Mouse (Mus musculus): ENCODE data around the gene Oard1.

The Oard1 gene

DNA sequence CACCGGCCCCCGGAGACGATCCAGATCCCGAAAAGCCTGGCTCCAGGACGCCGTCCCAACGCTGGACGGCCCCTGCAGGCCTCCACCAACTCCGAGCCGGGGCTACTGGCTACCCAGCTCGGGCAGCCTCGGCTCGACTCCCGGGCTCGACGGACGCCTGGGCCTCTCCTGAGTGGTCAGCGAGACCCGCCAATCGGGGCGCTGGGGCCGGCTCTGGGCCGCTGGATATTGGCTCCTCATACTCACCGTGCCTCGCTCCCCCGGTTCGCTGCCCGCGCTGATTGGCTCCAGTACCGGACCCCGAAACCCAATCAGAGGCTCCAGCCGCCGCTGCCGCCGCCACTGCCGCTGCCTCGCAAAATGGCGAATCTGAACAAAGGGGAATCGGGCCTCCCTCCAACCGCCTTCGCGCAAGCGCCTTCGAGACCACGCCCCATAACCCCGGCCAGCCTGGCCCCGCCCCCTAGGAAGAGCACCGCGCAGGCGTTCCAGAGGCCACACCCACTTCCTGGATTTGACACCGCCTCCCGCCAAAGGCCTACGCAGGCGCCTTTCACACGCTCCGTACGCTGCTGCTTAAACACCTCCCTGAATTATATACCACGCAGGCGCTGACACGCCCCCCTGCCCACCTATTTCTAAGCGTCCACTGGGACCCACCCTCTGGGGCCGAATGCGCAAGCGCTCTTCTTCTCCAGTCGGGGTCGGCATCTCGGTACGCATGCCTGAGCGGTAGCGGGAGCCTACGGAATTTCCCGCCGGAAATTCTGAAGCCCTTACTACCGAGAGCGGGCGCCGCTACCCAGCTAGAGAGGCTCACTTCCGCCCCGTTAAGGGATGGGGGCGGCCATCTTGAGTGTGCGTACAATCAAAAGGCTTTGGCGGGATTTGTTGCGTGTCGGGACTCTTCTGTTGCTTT lies at the start of gene Oard1, which contains the start of gene Nfya:
Gene Oard1 (plus strand): TSS at position 635 of the 919 bp plus-strand sequence.
Gene Nfya (minus strand): TSS at position 527 of the 919 bp plus-strand sequence.
- DNase-seq (ENCODE audit: low spot score), result peak; percentile 98

DNA sequence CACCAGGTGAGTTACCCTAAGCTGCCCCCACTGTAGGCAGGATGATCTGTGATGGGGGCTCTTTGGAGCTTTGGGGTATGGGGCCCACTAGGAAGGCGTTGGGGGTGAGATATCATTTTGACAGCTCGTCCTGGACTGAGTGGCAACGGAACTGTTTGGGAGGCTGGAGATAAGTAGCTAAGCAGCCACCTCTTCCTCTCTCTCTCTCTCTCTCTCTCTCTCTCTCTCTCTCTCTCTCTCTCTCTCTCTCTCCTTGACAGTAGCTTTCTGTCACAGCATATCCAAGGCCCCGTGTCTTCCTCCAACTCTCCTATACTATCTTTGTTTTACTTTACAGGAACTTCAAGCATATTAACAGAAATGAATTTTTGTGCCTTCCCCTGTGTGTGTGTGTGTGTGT lies 49.4 kb upstream of the Oard1 start:
- DNase-seq (ENCODE audit: low spot score), result no peak

DNA sequence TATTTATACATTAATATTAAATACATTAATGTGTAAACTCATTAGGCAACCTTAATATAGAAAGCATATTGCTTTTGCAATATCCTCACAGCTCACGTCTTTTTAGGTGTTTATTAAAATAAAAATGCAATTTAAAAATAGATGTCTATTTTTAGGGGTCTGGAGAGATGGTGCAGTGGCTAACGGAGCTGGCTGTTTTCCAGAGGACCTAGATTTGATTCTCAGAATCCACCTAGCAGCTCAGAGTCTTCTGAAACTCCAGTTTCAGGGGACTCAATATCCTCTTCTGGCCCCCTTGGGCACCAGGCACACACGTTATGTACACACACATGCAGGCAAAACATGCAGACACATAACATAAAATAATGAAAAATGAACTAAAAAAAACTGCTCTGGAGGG lies 47.5 kb upstream of the Oard1 start:
- no peak for DNase-seq (ENCODE audit: low spot score)

DNA sequence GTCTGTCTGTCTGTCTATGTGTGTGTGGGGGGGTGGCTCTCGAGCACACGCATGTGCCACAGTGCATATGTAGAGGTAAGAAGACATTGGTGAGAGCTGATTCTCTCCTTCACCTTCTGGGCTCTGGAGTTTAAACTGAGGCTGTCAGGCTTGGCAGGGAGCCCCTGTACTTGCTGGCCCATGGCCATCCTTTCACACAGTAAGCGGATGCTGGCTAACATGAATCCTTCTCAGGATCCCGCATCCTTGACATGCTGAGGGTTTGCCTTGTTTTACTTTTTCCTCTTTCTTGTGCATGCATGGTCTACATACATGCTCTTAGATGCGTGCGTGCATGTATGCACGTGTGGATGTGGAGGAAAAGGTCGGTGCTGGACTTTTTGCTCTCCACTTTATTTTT lies 46.8 kb upstream of the Oard1 start:
- no peak for DNase-seq (ENCODE audit: low spot score)

DNA sequence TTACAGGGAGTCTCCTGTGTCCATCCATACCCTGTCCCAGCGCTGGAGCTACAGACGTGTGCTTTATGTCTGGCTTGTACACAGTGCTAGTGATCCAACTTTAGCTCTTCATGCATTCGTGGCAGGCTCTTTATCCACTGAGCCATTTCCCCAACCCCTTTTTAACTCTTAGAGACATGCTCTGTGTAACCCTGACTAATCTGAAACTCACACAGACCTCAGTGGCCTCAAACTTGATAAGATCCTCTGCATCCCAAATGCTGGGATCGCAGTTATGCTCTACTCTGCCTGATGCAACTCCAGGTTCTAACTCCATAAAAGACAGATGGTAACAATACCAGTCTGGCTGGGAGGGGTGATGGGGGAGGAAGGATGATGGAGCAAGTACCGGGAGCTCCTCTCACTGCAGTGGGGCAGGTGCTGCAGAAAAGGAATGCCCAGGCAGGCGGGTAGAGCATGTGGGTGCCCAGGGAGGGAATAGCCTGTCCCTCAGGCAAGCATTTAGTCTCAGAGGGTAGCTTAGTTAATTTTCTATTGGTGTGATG lies 46.3 kb upstream of the Oard1 start:
- no peak for DNase-seq (ENCODE audit: low spot score)

DNA sequence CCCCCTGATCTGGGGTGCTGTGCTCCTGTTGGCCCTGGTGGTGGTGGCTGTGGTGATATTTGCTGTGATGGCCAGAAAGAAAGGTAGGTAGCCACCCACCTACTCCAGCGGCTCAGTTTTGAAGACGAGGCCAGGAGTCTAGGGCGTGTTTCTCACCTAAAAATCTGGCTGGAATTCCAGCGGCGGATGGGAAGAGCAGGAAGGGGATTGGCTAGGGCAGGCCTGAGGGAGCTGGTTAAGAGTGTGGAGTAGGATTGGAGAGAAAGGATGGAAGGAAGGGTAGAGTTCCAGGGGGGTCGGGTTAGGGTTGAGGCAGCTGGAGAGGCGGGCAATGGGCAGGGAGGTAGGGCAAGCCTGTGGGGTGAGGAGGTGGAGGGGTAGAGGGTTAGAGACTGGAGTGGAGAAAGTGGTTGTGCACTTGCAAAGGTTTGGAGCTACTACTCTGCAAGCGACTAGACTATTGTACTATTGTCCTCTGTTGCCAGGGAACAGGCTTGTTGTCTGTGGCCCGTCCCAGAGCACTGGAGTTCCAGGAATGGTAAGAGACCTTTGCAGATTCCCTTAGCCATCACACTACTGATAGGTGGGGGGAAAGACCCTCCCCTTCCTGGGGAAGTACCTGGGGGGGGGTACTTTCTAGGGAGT lies 44.2 kb upstream of the Oard1 start:
- DNase-seq (ENCODE audit: low spot score), result no peak

DNA sequence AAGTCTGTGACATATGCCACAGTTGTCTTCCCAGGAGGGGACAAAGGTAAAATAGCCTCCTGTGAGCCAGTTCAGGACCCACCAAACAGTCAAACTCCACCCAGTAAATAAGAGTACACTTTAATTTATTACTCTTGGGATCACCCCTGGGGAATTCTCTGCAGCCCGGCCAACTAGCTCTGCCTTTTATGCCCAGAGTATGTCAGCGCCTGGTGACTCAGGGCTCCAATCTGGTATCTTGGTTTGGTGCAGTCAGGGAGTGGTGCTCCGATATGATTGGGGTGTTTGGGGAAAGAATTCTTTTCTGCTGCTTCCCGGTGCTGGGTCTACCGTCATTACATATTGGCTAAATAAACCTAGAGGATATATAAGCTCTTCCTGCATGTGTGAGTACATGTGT lies 43.0 kb upstream of the Oard1 start:
- no peak for DNase-seq (ENCODE audit: low spot score)

DNA sequence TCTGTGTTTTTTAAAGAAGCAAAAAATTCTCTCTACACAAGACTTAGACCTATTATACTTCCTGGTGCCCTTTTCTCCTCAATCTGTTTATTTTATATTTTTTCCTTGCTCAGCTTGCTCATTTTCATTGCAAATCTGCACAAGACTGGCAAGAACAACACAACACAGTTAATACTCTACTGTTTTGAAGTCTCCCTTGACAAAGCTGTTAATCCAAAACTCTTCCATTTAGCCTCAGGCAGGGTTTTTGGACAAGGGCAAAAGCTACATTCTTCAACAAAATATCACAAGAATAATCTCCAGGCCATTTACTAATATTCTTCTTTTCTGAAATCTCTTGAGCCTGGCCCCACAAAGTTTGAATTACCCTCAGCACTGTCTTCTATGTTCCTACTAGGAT lies 38.2 kb upstream of the Oard1 start:
- no peak for DNase-seq (ENCODE audit: low spot score)

DNA sequence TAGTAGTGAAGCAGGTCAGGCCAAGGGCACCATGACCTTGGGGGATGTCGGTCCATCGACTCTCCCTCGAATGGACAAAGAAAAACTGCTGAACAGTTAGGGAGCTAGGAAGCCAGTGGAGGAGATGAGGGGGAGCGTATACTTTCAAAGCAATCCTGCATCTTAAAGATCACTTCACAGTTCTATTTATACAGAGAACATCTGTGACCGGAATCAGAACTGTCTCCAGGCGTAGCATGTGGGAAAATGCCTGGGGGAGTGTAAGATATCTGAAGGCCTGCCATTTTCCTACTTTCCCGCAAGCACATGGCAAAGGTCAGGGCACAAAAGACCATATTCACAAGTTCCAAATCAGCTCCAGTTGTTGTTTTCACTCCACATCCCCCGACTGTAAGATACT lies 36.8 kb upstream of the Oard1 start:
- DNase-seq (ENCODE audit: low spot score), result no peak

DNA sequence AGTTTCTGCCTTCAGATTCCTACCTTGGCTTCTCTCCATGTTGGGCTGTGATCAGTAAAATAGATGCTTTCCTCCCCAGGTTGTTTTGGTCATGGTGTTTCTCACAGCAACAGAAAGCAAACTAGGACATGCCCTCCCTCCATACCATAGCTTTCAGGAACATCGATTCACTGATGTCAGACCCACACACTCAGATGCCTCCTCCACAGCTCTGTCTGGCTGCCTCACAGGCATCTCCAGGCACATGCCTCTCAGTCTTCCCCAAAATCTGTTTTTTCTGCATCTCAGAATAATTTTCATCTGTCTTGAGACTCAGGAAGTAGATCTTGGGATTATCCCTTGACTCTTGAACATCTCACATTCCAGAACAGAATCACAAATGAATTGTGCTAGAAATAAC lies 33.7 kb upstream of the Oard1 start:
- DNase-seq (ENCODE audit: low spot score), result no peak

DNA sequence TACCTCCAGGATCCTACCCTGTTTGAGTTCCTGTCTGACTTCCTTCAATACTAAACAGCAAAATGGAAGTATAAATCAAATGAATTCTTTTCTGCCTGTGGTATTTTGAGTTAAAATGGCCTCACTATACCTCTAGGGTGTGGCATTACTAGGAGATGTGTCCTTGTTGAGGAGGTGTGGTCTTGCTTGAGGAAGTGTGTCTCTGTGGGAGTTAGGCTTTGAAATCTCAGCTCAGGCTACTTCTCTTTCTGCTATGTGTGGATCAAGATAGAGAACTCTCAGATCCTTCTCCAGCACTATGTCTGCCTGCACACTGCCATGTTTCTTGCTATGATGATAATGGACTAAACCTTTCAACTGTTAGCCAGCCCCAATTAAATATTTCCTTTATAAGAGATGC lies 30.8 kb upstream of the Oard1 start:
- DNase-seq (ENCODE audit: low spot score), result no peak

DNA sequence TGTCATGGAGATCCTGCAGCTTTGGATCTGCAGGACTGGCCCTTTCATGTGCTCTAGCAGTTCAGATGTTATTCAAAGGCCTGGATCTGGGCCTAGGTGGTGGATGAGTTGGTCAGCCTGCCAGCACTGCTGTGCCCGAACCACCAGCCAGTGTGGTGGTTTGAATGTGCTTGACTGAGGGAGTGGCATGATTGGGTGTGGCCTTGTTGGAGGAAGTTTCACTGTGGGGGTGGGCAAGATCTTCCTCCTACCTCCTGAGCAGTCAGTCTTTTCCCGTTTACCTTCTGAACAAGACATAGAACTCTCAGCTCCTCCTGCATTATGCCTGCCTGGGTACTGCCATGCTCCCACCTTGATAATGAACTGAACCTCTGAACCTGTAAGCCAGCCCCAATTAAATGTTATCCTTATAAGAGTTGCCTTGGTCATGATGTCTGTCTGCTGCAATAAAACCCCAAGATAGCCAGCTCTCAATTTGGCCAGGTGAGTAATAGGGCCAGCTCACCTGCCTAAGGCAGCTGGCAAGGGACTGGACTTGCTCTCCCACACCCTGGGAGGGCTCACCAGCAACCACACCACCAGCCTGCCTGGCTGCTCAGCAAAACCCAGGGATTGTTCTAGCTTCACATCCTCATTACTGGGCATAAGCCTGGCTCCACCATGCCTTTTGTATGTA lies 23.9 kb upstream of the Oard1 start:
- no peak for DNase-seq (ENCODE audit: low spot score)

DNA sequence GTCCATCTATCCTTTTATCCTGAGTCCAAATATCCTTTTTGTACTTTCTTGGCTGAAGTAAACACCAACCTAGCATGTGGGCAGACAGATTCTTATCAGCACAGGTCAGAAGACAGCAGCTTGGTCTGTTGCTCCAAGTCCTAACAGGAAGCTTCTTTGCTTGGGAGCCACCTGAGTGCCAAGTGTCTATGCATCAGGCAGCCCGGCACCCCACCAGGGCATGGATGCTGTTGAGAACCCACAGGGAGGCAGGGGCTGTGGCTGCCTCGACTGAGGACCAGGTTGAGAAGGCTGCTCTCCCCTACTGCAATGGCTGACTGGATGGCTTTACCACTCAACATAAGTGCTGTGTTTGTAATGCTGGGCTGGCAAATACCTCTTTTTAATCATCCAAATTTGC lies 21.1 kb upstream of the Oard1 start:
- DNase-seq (ENCODE audit: low spot score), result no peak

DNA sequence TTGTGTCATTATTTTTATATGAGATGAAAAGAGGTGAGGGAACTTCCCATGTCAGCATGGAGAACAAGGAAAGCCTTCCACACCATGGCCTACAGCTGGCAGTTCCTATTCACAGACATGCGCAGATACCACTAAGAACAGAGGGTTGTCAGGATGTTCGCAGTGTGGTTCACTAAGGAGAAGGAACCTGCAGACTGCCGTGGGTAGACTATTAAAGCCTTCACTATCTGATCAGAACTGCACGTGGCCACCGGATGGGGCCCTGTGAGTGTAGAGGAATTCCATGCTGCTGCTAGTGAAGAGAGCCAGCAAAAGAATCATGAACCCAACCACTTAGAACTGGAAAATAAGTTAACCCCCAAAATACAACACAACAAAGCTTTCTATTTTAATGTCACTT lies 20.4 kb upstream of the Oard1 start:
- DNase-seq (ENCODE audit: low spot score), result no peak

DNA sequence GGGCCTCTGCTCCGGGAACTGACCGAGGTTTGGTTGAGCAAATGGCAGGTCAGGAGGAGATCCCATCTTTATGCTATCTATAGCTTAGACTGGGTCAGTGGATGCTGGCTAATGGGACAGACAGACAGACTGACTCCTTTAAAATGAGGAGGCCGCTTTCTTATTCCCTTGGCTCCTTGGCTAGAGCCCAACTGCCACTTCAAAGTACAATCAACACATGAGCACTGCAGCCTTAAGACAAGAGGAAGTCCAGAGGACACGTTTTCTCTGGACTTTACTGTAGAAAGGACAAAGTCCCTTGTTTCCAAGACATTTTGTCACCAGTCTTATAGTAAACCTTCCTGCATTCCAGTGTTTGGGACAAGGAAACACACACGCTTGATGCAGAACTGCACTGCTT lies 18.4 kb upstream of the Oard1 start:
- DNase-seq (ENCODE audit: low spot score), result no peak

DNA sequence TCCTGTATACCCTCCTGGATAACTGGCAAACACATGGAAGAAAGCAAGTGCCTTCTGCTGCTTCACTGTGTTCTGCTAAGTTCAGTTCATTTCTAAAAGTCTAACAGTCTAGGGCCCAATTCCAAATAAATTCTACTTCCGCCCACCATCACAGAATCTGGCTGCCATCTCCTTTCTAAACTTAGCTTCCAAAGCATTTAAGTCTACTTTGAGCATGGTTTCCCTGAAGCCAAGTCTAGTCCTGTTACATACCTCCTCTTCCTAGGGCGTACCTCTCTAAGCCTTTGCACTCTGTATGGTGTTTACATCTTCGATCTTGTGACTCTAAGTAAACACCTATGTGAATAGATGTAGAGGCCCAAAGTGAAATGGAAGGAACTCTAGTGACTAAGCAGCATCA lies 17.2 kb upstream of the Oard1 start:
- DNase-seq (ENCODE audit: low spot score), result peak; percentile 39

DNA sequence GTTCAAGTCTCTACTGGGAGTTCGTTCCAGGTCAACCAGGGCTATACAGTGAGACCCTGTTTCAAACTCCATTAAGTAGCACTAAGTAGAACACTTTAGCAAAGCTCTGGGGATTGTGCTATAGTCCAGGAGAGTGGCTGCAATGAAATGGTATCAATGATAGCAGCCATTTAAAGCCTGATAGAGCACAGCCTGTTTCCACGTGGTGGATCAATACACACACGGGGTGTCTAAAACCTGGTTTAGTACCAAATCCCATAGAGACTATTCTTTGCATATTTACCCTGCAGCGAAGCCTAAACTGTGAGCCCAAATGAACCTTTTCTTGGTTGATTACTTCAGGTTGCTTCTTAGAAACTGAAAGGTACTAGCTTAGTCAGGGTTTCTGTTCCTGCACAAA lies 8.1 kb upstream of the Oard1 start:
- DNase-seq (ENCODE audit: low spot score), result no peak

DNA sequence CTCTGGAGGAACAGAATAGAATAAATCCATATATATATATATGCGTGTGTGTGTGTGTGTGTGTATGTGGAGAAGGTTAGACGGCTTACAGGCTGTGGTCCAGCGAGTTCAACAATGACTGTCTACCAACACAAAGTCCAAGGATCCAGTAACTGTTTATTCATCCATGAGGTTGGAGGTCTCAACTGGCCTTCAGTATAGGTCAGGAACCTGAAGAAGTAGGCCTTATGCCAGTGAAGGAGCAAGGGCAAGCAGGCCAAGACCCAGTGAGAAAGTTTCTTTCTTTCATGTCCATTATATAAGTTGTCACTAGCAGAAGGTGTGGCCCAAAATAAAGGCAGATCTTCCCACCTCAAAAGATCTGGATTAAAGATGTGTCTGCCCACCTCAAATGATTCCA lies 7.1 kb upstream of the Oard1 start:
- no peak for DNase-seq (ENCODE audit: low spot score)

DNA sequence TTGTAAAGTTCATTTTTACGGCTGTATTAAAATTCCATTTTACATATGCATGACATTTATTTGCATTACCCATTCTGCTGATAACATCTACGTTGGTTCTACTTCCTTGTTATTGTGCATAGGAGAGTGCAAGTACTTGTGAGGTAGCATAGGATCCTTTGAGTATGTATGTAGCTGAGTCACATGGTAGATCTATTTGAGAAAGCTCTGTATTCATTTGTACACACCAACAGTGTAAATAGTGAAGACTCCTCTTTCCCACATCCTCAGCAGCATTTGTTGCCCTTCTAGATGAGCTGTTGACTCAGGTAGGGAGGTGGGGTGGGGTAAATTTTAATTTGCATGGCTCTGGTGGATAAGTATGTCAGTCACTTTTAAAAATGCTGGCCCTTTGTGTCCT lies 6.0 kb upstream of the Oard1 start:
- DNase-seq (ENCODE audit: low spot score), result no peak

DNA sequence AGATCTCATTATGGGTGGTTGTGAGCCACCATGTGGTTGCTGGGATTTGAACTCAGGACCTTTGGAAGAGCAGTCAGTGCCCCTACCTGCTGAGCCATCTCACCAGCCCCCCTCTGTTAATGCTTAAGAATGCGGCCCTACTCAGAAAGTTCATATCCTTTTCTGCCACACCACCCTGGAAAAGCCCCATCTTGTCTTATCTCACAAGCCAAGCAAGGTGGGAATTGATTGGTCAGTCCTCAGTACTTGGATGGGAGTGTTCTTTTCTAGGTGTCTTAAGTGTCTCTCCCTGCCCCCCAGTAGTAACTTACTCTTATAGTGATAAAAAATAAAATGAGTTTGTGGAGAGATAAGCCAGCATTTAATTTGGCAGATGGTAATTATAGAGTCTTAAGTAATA lies 5.1 kb upstream of the Oard1 start:
- DNase-seq (ENCODE audit: low spot score), result no peak

DNA sequence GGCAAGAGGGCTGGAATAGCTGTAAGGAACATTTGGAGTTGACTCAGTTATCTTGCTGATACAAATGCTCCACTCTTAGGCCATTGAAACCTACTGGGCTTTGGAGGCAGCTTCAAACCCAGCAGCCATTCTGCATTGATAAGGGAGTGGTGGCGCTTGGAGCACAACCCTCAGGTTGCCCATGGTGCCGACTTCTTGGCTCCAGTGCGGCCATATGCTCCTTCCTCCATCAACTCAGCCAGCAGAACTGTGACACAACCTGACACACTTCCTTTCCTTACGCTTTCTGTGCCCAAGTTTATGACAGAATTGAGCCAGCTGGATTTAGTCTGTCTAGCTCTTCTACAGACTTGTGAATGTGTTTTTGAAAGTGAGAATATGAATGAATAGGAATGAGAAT lies 2.7 kb upstream of the Oard1 start:
- no peak for DNase-seq (ENCODE audit: low spot score)

DNA sequence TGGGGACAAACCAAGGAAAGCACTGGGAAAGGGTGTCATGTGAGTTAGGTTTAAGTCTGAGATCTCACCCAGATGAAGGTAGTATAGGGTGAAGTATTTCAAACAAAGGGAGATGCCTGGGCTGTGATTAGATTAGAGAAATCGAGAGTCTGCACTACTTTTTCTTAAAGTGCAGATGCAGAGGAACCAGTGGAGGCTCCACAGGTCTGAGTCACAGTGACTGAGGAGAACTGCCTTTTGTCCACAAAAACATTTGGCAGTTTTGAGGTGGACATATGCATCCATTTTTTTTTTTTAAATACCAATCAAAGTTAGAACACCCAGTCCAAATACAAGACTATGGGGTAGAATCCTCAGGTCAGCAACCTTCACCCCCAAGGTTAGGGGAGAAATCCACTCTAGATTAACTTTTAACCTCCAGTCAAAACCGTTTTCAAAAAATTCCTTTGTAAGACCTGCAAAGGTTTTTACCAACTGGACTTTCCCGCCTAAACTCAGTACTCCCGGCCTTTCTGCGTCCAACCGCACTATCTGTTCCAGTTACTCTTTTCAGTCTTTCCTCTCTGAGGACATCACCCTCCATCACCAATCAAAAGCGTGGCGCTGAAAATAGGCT lies 1.8 kb upstream of the Oard1 start:
- no peak for DNase-seq (ENCODE audit: low spot score)
